Comparison of ENCODE assay signal across 17 mouse cellular contexts in the genomic region with DNA sequence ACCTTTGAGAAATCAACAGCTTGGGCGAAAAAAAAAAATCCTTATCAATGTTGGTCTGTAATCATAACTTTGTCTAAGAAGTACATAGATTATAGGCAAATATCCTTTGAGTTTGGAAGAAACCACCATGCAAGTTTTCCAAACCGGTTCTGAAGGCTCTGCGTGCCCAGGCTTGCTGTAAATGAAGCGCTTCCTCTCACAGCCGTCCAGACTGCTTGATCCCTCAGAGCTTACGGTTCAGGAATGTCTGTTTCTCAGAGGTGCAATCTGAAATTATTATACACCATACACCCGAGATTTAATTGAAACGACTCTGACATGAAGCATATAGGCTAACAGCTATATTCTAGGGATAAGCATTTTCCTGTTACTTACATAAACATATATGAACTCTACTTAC.
DNase-seq lines count a peak whose midpoint lies in the region; ATAC-seq and TF ChIP-seq lines count a peak whose summit lies in the region.
"Had no signal": no experiment of that assay in that cellular context is flagged by ENCODE, and none has a peak within 500 bp of the region (broad histone marks: within the 10 kb centered on the region; RNA-seq: fewer than 3 reads in every experiment).

No protein-coding gene starts in this region.

- H3K4me1 ChIP-seq in embryonic facial prominence, embryonic 11.5 days (ENCODE audit: control insufficient read depth, insufficient read depth, low read length): no peaks in the 10 kb centered on the region
- H3K4me1 ChIP-seq in embryonic facial prominence, embryonic 14.5 days (ENCODE audit: control insufficient read depth, insufficient read depth, low read length): no peaks in the 10 kb centered on the region
- no peaks in the 10 kb centered on the region for H3K4me1 ChIP-seq in limb, embryonic 14.5 days (ENCODE audit: control insufficient read depth, insufficient read depth, low read length)
- H3K4me1 ChIP-seq in hindbrain, embryonic 13.5 days (replicated peaks): no peaks in the 10 kb centered on the region
- H3K4me1 ChIP-seq: forebrain, embryonic 15.5 days; hindbrain, embryonic 10.5 days; hindbrain, embryonic 15.5 days had no signal

- H3K9me3 ChIP-seq in embryonic facial prominence, embryonic 11.5 days (replicated peaks; ENCODE audit: control insufficient read depth, low read length): no peaks in the 10 kb centered on the region
- H3K9me3 ChIP-seq in embryonic facial prominence, embryonic 14.5 days (ENCODE audit: control insufficient read depth, low read length): no peaks in the 10 kb centered on the region
- H3K9me3 ChIP-seq in limb, embryonic 14.5 days (ENCODE audit: control insufficient read depth, low read length): no peaks in the 10 kb centered on the region
- H3K9me3 ChIP-seq in hindbrain, embryonic 13.5 days: no peaks in the 10 kb centered on the region
- H3K9me3 ChIP-seq: forebrain, embryonic 15.5 days; heart, embryonic 12.5 days; hindbrain, embryonic 10.5 days; hindbrain, embryonic 15.5 days had no signal

- no peak overlapping the region for H3K9ac ChIP-seq in embryonic facial prominence, embryonic 11.5 days (replicated peaks; ENCODE audit: low read length)
- H3K9ac ChIP-seq in embryonic facial prominence, embryonic 14.5 days (ENCODE audit: low read depth, low read length): no peak overlapping the region
- H3K9ac ChIP-seq in limb, embryonic 14.5 days (ENCODE audit: low read depth, low read length, severe bottlenecking): no peak overlapping the region
- no peak overlapping the region for H3K9ac ChIP-seq in hindbrain, embryonic 13.5 days
- H3K9ac ChIP-seq: forebrain, embryonic 15.5 days; heart, embryonic 12.5 days; hindbrain, embryonic 15.5 days had no signal

- 65% methylated on average over 8 of the region's 8 CpGs for WGBS in embryonic facial prominence, embryonic 11.5 days
- 54% methylated on average over 8 of the region's 8 CpGs for WGBS in embryonic facial prominence, embryonic 14.5 days
- WGBS in limb, embryonic 14.5 days: 46% methylated on average over 8 of the region's 8 CpGs
- WGBS in hindbrain, embryonic 13.5 days: 83% methylated on average over 8 of the region's 8 CpGs

- peak; percentile 28 to 52 for DNase-seq in urinary bladder, adult 18-20 months (ENCODE audit: low spot score in 2 of 2)
- no peak for DNase-seq in urinary bladder, adult 2 months (ENCODE audit: low spot score)
- DNase-seq in embryonic facial prominence, embryonic 11.5 days (ENCODE audit: low spot score): peak; percentile 39
- DNase-seq in embryonic facial prominence, embryonic 14.5 days (ENCODE audit: low spot score): peak; percentile 78
- peak; percentile 26 for DNase-seq in limb, embryonic 14.5 days (ENCODE audit: low spot score)
- no peak for DNase-seq in yolk sac, embryonic 10.5 days (ENCODE audit: low spot score)
- DNase-seq: adrenal gland, adult 2 months; adrenal gland, postnatal 25 days; cerebellum, adult 18-20 months; cerebellum, adult 9-11 months; cerebellum, postnatal 36 days; gastrocnemius, postnatal 14 days had no signal

- H3K27ac ChIP-seq in embryonic facial prominence, embryonic 11.5 days (replicated peaks; ENCODE audit: low read depth, low read length): no peak overlapping the region
- H3K27ac ChIP-seq in embryonic facial prominence, embryonic 14.5 days (replicated peaks; ENCODE audit: low read depth, low read length): peak overlapping the region; percentile 36
- H3K27ac ChIP-seq in limb, embryonic 14.5 days (replicated peaks; ENCODE audit: low read depth, low read length): 0 out of 2 replicates have a peak overlapping the region, but pooled peaks have one; percentile 33
- no peak overlapping the region for H3K27ac ChIP-seq in hindbrain, embryonic 13.5 days
- H3K27ac ChIP-seq: forebrain, embryonic 15.5 days; hindbrain, embryonic 10.5 days; hindbrain, embryonic 15.5 days had no signal

- no peak for TF ChIP-seq POLR2A in limb, embryonic 14.5 days (IDR thresholded peaks at IDR 0.05; ENCODE audit: borderline replicate concordance, extremely low read depth, insufficient read depth, insufficient read length)

- no peaks in the 10 kb centered on the region for H3K36me3 ChIP-seq in embryonic facial prominence, embryonic 11.5 days (replicated peaks; ENCODE audit: control insufficient read depth, insufficient read depth, low read depth, low read length)
- H3K36me3 ChIP-seq in embryonic facial prominence, embryonic 14.5 days (ENCODE audit: control insufficient read depth, insufficient read depth, low read length): no peaks in the 10 kb centered on the region
- no peaks in the 10 kb centered on the region for H3K36me3 ChIP-seq in limb, embryonic 14.5 days (ENCODE audit: control insufficient read depth, insufficient read depth, low read length)
- no peaks in the 10 kb centered on the region for H3K36me3 ChIP-seq in hindbrain, embryonic 13.5 days
- H3K36me3 ChIP-seq: forebrain, embryonic 15.5 days; heart, embryonic 12.5 days; hindbrain, embryonic 10.5 days; hindbrain, embryonic 15.5 days had no signal

- no peak for ATAC-seq in embryonic facial prominence, embryonic 11.5 days (replicated peaks; ENCODE audit: insufficient number of reproducible peaks, low FRiP score, low TSS enrichment, low read depth)
- ATAC-seq in embryonic facial prominence, embryonic 14.5 days (ENCODE audit: low read depth): peak; percentile 77
- no peak for ATAC-seq in limb, embryonic 14.5 days (ENCODE audit: low FRiP score, low read depth)
- ATAC-seq in hindbrain, embryonic 13.5 days (ENCODE audit: low FRiP score): no peak
- ATAC-seq: forebrain, embryonic 15.5 days had no signal

- H3K4me3 ChIP-seq in embryonic facial prominence, embryonic 11.5 days (ENCODE audit: low read depth, low read length): no peak overlapping the region
- no peak overlapping the region for H3K4me3 ChIP-seq in embryonic facial prominence, embryonic 14.5 days (ENCODE audit: low read depth, low read length)
- no peak overlapping the region for H3K4me3 ChIP-seq in limb, embryonic 14.5 days (replicated peaks; ENCODE audit: low read length)
- H3K4me3 ChIP-seq in hindbrain, embryonic 13.5 days: no peak overlapping the region
- H3K4me3 ChIP-seq: forebrain, embryonic 15.5 days; heart, embryonic 12.5 days; hindbrain, embryonic 10.5 days; hindbrain, embryonic 15.5 days had no signal

- H3K27me3 ChIP-seq in embryonic facial prominence, embryonic 11.5 days (ENCODE audit: control insufficient read depth, insufficient read depth, low read length): no peaks in the 10 kb centered on the region
- no peaks in the 10 kb centered on the region for H3K27me3 ChIP-seq in embryonic facial prominence, embryonic 14.5 days (replicated peaks; ENCODE audit: control insufficient read depth, insufficient read depth, low read length)
- H3K27me3 ChIP-seq in limb, embryonic 14.5 days (ENCODE audit: control insufficient read depth, insufficient read depth, low read length): no peaks in the 10 kb centered on the region
- no peaks in the 10 kb centered on the region for H3K27me3 ChIP-seq in hindbrain, embryonic 13.5 days
- H3K27me3 ChIP-seq: forebrain, embryonic 15.5 days; heart, embryonic 12.5 days; hindbrain, embryonic 15.5 days had no signal

- no peak overlapping the region for H3K4me2 ChIP-seq in embryonic facial prominence, embryonic 11.5 days (ENCODE audit: low read depth, low read length)
- no peak overlapping the region for H3K4me2 ChIP-seq in embryonic facial prominence, embryonic 14.5 days (ENCODE audit: low read depth, low read length)
- no peak overlapping the region for H3K4me2 ChIP-seq in limb, embryonic 14.5 days (replicated peaks; ENCODE audit: low read depth, low read length, severe bottlenecking)
- H3K4me2 ChIP-seq in hindbrain, embryonic 13.5 days: no peak overlapping the region
- H3K4me2 ChIP-seq: forebrain, embryonic 15.5 days; heart, embryonic 12.5 days; hindbrain, embryonic 15.5 days had no signal

Comparison
In these comparisons a context has a peak if more than half of its experiments do, and no peak if none do; other contexts are left out.
1. DNase-seq: peak in urinary bladder, adult 18-20 months (2 of 2), embryonic facial prominence, embryonic 11.5 days (single experiment), embryonic facial prominence, embryonic 14.5 days (single experiment) and limb, embryonic 14.5 days (single experiment); none in urinary bladder, adult 2 months (single experiment) and yolk sac, embryonic 10.5 days (single experiment).
2. H3K27ac ChIP-seq: peak in embryonic facial prominence, embryonic 14.5 days (single experiment) and limb, embryonic 14.5 days (single experiment); none in embryonic facial prominence, embryonic 11.5 days (single experiment) and hindbrain, embryonic 13.5 days (single experiment).